Mouse (Mus musculus) lung, adult 2 months (tissue): ENCODE results near the gene Adgra1. TPM values are rescaled to one million over a fixed set of nuclear protein-coding genes. Genes with fewer than 3 reads are reported as not detected.

Experiments used
- DNase-seq: peaks from one replicate; pipeline ENCODE4 v3.0.0; 2022
- H3K4me1 ChIP-seq: fragments of 200-500 bp; 2 replicates; pipeline ENCODE4 v1.6.1; 2011; ENCODE audit warnings: low read length; ENCODE audit not compliant: control insufficient read depth, insufficient read depth
- H3K4me3 ChIP-seq: fragments of 200-500 bp; replicated peaks from 2 replicates; pipeline ENCODE3; 2011; ENCODE audit warnings: low read depth, mild to moderate bottlenecking, control low read depth, low read length; ENCODE audit errors: extremely low read depth
- CTCF ChIP-seq: fragments of 200-500 bp; IDR thresholded peaks from 2 replicates; pipeline ENCODE4 v1.5.1; 2011; ENCODE audit warnings: mild to moderate bottlenecking, low read length, control low read depth; ENCODE audit not compliant: insufficient read depth
- POLR2A ChIP-seq: fragments of 200-500 bp; IDR thresholded peaks from 2 replicates; pipeline ENCODE4 v1.6.1; 2011; ENCODE audit warnings: low read depth, mild to moderate bottlenecking, control low read depth, low read length, borderline replicate concordance; ENCODE audit errors: extremely low read depth
- WGBS: fragments of 180-500 bp; shearing (Covaris S2); methylation state at CpG from one replicate; pipeline ENCODE4 v1.1.7; 2018; 5-methylcytosine and 5-hydroxymethylcytosine counted together
- polyA plus RNA-seq: library from polyadenylated mRNA; depleted of rRNA; stranded (reverse); fragments of >200 nt; gene quantifications from 2 replicates; pipeline ENCODE4 v1.2.3, GENCODE M21; 2012

The Adgra1 gene
- polyA plus RNA-seq, 1 experiment: 0.12 TPM

- H3K4me1 ChIP-seq: no peaks in the 10 kb centered on the region
- H3K4me3 ChIP-seq: no peak overlapping the region
- TF ChIP-seq CTCF (no peak), POLR2A (no peak)
- DNase-seq: no peak
- WGBS: 84% methylated on average over 7 of the region's 7 CpGs
These were observed 22.3 kb upstream of the Adgra1 start for GRCm38 (mm10) chr7:139811706-139812105.

DNA sequence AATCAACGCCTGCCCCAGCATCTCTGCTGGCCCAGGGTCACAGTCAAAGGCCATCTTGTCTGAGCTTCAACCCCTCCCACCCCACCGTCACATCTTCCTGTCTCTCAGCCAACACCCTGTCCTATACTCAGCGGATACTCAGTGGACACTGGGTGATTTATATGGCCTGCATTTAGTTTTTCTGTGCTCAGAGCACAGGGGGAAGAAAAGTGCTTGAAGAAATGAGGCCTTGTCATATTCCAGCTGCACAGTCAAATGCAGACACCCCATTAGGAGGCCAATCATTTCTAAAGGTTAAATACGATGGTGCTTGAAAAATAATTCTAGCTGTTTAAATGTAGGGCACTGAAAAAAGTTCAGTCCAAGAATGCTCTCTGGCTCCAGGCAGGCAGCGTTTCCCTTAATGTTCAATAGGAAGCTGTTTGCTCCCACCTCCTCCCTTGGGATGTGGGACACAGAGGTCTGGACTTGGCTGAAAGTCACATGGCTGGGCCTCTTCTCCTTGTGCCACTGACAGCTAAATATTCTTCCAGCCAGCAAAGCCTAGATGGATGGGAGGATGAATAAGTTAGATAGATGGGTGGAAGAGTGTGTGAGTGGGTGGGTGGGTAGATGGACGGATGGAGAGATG, 20.3 kb upstream of the Adgra1 start:
- DNase-seq: no peak
- Histone ChIP-seq H3K4me3 (no peak overlapping the region), H3K4me1 (no peaks in the 10 kb centered on the region)
- 57% methylated on average over 6 of the region's 6 CpGs for WGBS
- TF ChIP-seq POLR2A: no peak
- TF ChIP-seq CTCF: no peak

- no peaks in the 10 kb centered on the region for H3K4me1 ChIP-seq
- no peak for TF ChIP-seq CTCF
- TF ChIP-seq POLR2A: no peak
- no peak overlapping the region for H3K4me3 ChIP-seq
- DNase-seq: no peak
- 67% methylated on average over 12 of the region's 12 CpGs for WGBS
These were observed 11.5 kb upstream of the Adgra1 start for GRCm38 (mm10) chr7:139822301-139823010.

GRCm38 (mm10) chr7:139827687-139828086, 6.3 kb upstream of the Adgra1 start:
- no peak overlapping the region for H3K4me3 ChIP-seq
- 9% methylated on average over 9 of the region's 9 CpGs for WGBS
- no peak for DNase-seq
- no peaks in the 10 kb centered on the region for H3K4me1 ChIP-seq
- no peak for TF ChIP-seq POLR2A
- no peak for TF ChIP-seq CTCF

- WGBS: 37% methylated on average over 5 of the region's 5 CpGs
- H3K4me3 ChIP-seq: no peak overlapping the region
- no peak for DNase-seq
These were observed 442 bp upstream of the Adgra1 start for GRCm38 (mm10) chr7:139833532-139833931.

GRCm38 (mm10) chr7:139835140-139836131, 1.5 kb downstream of the Adgra1 start:
- WGBS: 59% methylated on average over 15 of the region's 15 CpGs
- no peak for DNase-seq
- TF ChIP-seq POLR2A (no peak), CTCF (no peak)
- H3K4me3 ChIP-seq: no peak overlapping the region
- no peaks in the 10 kb centered on the region for H3K4me1 ChIP-seq

More at GRCm38 (mm10) chr7:139833532-139833931, 442 bp upstream of the Adgra1 start:
- no peaks in the 10 kb centered on the region for H3K4me1 ChIP-seq
- TF ChIP-seq POLR2A: no peak
- TF ChIP-seq CTCF: no peak

DNA sequence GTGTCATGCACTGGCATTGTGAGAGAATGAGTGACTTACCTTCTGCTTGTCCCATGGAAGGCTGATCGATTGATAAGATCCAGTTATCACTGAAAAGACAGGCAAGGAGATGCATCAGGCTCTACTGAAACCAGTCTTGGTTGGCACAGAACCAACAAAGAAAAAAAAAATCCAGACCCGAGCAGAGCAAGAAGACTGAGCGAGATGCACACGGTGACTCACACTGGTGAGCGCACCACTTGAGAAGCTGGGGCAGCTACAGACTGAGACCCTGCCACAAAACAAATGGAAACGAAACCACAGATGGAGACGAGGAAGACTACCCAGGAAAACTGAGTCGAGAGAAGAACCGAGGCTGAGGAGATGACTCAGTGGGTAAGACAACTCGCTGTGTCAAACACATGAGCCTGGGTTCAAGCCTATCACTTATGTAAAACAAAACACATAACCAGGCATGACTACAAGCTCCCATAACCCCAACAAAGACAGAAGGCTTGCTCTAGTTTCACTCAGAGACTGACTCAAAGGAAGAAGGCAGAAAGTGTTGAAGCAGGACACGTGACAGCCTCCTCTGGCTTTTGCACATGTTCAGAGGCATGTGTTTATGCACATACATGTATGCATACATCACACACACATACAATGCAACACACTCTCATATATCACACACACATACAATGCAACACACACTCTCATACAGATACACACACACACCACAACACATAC, 6.6 kb downstream of the Adgra1 start:
- no peak for DNase-seq
- no peaks in the 10 kb centered on the region for H3K4me1 ChIP-seq
- WGBS: 77% methylated on average over 11 of the region's 11 CpGs
- H3K4me3 ChIP-seq: no peak overlapping the region
- TF ChIP-seq CTCF (no peak), POLR2A (no peak)

GRCm38 (mm10) chr7:139842397-139842796, 8.4 kb downstream of the Adgra1 start:
- no peaks in the 10 kb centered on the region for H3K4me1 ChIP-seq
- WGBS: 49% methylated on average over 6 of the region's 6 CpGs
- H3K4me3 ChIP-seq: no peak overlapping the region
- TF ChIP-seq POLR2A (no peak), CTCF (no peak)
- DNase-seq: no peak

DNA sequence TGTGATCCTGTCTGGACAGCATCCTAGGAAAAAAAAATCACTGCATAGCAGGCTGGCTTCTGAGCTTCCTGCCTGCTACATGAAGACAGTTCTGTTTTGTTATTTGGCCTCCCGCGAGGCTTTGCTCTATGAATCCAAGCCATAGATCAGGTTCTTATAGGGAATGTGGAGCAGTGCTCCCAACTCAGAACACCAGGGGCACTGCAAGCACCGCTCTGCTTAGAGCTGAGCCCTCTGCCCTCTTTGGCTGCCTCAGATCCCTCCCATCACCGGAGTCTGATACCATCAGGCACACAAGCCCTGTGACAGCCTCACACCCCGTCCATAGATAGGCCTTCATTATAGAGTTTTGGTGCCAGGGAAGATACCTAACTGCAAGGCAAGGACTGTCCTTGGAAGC, 9.2 kb downstream of the Adgra1 start:
- Histone ChIP-seq H3K4me3 (no peak overlapping the region), H3K4me1 (no peaks in the 10 kb centered on the region)
- TF ChIP-seq POLR2A (no peak), CTCF (no peak)
- 35% methylated on average over 5 of the region's 5 CpGs for WGBS
- no peak for DNase-seq
